Mouse (Mus musculus) E14TG2a.4 (cell line): Measurements from ENCODE around the gene Gm14151.

Experiments used
- CTCF ChIP-seq: conservative IDR thresholded peaks from 2 replicates; pipeline ENCODE4 v1.5.1; 2014; ENCODE audit warnings: low read length
- NANOG ChIP-seq: IDR thresholded peaks from 2 replicates; pipeline ENCODE4 v1.6.1; 2014; ENCODE audit warnings: borderline replicate concordance, low read length, mixed read lengths

DNA sequence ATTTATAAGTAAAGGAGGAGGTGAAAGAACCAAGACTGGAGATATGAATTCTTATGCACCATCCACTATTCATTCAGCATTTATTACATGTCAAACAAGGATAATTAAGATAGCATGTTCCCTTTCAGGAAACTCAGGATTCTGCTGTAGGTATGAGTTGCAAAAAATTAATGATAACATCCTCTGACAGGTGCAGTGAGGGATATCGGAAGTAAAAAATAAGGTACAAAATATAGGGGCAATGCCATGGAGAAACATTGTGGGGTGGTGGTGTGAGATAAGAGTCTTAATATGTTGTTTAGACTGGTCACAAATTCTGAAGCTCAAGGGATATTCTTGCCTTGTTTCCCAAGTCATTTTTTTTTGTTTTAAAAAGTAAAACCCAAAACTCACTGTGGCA lies 54.9 kb downstream of the Gm14151 start:
- no peak for TF ChIP-seq CTCF
- no peak for TF ChIP-seq NANOG
